Mouse (Mus musculus): ENCODE data around the gene Tmem270. TPM values are rescaled to one million over a fixed set of nuclear protein-coding genes. Genes with fewer than 3 reads are reported as not detected.
"Not testable (repeated sequence)": the region's sequence is repeated elsewhere in the genome, so short reads cannot be mapped to it uniquely, and the experiment has no call there.

Tmem270 gene
- not detected for total RNA-seq (2021)
- long read RNA-seq, experiment 1 = 0 reads
- long read RNA-seq, experiment 2 = 0 reads

- DNase-seq (ENCODE audit: low spot score) = no peak
These were observed at the start of gene Tmem270 for GRCm38 (mm10) chr5:134906633-134907032. Tmem270 (minus strand) TSS chr5:134906733.

GRCm38 (mm10) chr5:134955491-134955890, 49.0 kb upstream of the Tmem270 start:
- no peak for DNase-seq (ENCODE audit: low spot score)

GRCm38 (mm10) chr5:134951053-134951884, 44.7 kb upstream of the Tmem270 start:
- no peak for DNase-seq (ENCODE audit: low spot score)

GRCm38 (mm10) chr5:134948085-134948439, 41.5 kb upstream of the Tmem270 start:
- no peak for DNase-seq (ENCODE audit: low spot score)

- DNase-seq (ENCODE audit: low spot score) = no peak
These were observed 41.0 kb upstream of the Tmem270 start for GRCm38 (mm10) chr5:134947420-134948084.

GRCm38 (mm10) chr5:134946857-134947255, 40.3 kb upstream of the Tmem270 start, which contains the start of gene Cldn4:
Cldn4 (minus strand) TSS chr5:134946934.
- DNase-seq (ENCODE audit: low spot score) = no peak

GRCm38 (mm10) chr5:134946063-134946856, 39.7 kb upstream of the Tmem270 start:
- DNase-seq (ENCODE audit: low spot score) = no peak

- no peak for DNase-seq (ENCODE audit: low spot score)
These were observed 38.9 kb upstream of the Tmem270 start for GRCm38 (mm10) chr5:134945266-134945959.

- no peak for DNase-seq (ENCODE audit: low spot score)
These were observed 37.6 kb upstream of the Tmem270 start for GRCm38 (mm10) chr5:134944179-134944578.

GRCm38 (mm10) chr5:134942740-134943139, 36.2 kb upstream of the Tmem270 start:
- DNase-seq (ENCODE audit: low spot score) = peak; percentile 27

- no peak for DNase-seq (ENCODE audit: low spot score)
These were observed 35.1 kb upstream of the Tmem270 start for GRCm38 (mm10) chr5:134941472-134942209.

GRCm38 (mm10) chr5:134939554-134939953, 33.0 kb upstream of the Tmem270 start:
- not testable (repeated sequence) for DNase-seq (ENCODE audit: low spot score)

- no peak for DNase-seq (ENCODE audit: low spot score)
These were observed 32.5 kb upstream of the Tmem270 start for GRCm38 (mm10) chr5:134939069-134939468.

- no peak for DNase-seq (ENCODE audit: low spot score)
These were observed 30.2 kb upstream of the Tmem270 start for GRCm38 (mm10) chr5:134936626-134937185.

- DNase-seq (ENCODE audit: low spot score) = no peak
These were observed 29.5 kb upstream of the Tmem270 start for GRCm38 (mm10) chr5:134936051-134936450.

- DNase-seq (ENCODE audit: low spot score) = no peak
These were observed 28.1 kb upstream of the Tmem270 start for GRCm38 (mm10) chr5:134934666-134935065.

- not testable (repeated sequence) for DNase-seq (ENCODE audit: low spot score)
These were observed 27.2 kb upstream of the Tmem270 start for GRCm38 (mm10) chr5:134933686-134934085.

GRCm38 (mm10) chr5:134933281-134933680, 26.7 kb upstream of the Tmem270 start:
- no peak for DNase-seq (ENCODE audit: low spot score)

GRCm38 (mm10) chr5:134932903-134933276, 26.4 kb upstream of the Tmem270 start:
- DNase-seq (ENCODE audit: low spot score) = peak; percentile 61

Data from gastrocnemius, adult 18-20 months (tissue).